ENCODE assay signal across 8 mouse cellular contexts in genomic region chr10:79096706-79097105, GRCm38 (mm10). TPM values are rescaled to one million over a fixed set of nuclear protein-coding genes. Genes with fewer than 3 reads are reported as not detected.
A peak's percentile ranks its signal among the peaks of the same experiment; 100 is the strongest.
DNase-seq lines count a peak whose midpoint lies in the region; ATAC-seq and TF ChIP-seq lines count a peak whose summit lies in the region.

No protein-coding gene starts in this region.

- ATAC-seq in hindbrain, postnatal 0 days, result no peak
- no peak for ATAC-seq in neural tube, embryonic 12.5 days (ENCODE audit: low FRiP score, low read depth)
- ATAC-seq in activated CD4-positive, CD25-positive, alpha-beta regulatory T cell, adult 4 months, result no peak

- no peak for TF ChIP-seq CTCF in lung, adult 2 months (IDR thresholded peaks at IDR 0.05; ENCODE audit: insufficient read depth, low read length)
- no peak for TF ChIP-seq CTCF in hindbrain, postnatal 0 days (IDR thresholded peaks at IDR 0.05; ENCODE audit: low read depth)

- H3K27ac ChIP-seq in embryonic facial prominence, embryonic 10.5 days (replicated peaks), result peak overlapping the region; percentile 100
- peak overlapping the region; percentile 100 for H3K27ac ChIP-seq in hindbrain, postnatal 0 days
- no peak overlapping the region for H3K27ac ChIP-seq in neural tube, embryonic 12.5 days

- DNase-seq in lung, adult 2 months, result no peak
- DNase-seq in lung, postnatal 14 days, result no peak
- DNase-seq in embryonic facial prominence, embryonic 10.5 days (ENCODE audit: low spot score), result no peak
- no peak for DNase-seq in hindbrain, postnatal 0 days (ENCODE audit: low spot score)
- no peak for DNase-seq in urinary bladder, postnatal 25 days (ENCODE audit: low spot score)
- no peak for DNase-seq in kidney, postnatal 10 days

- H3K9me3 ChIP-seq in embryonic facial prominence, embryonic 10.5 days, result no peaks in the 10 kb centered on the region
- no peaks in the 10 kb centered on the region for H3K9me3 ChIP-seq in hindbrain, postnatal 0 days (ENCODE audit: low read length)
- H3K9me3 ChIP-seq in neural tube, embryonic 12.5 days, result no peaks in the 10 kb centered on the region

- H3K9ac ChIP-seq in hindbrain, postnatal 0 days (replicated peaks; ENCODE audit: low read length), result peak overlapping the region; percentile 99
- peak overlapping the region; percentile 95 for H3K9ac ChIP-seq in neural tube, embryonic 12.5 days

- peak overlapping the region; percentile 86 for H3K4me2 ChIP-seq in hindbrain, postnatal 0 days (ENCODE audit: low read depth, low read length)
- H3K4me2 ChIP-seq in neural tube, embryonic 12.5 days (replicated peaks), result peak overlapping the region; percentile 59

- H3K4me3 ChIP-seq in lung, adult 2 months (replicated peaks; ENCODE audit: extremely low read depth, low read depth, low read length), result peak overlapping the region; percentile 96
- H3K4me3 ChIP-seq in embryonic facial prominence, embryonic 10.5 days, result peak overlapping the region; percentile 88
- H3K4me3 ChIP-seq in hindbrain, postnatal 0 days (ENCODE audit: low read length), result peak overlapping the region; percentile 81
- peak overlapping the region; percentile 70 for H3K4me3 ChIP-seq in neural tube, embryonic 12.5 days

- 1% methylated on average over 2 of the region's 2 CpGs for WGBS in lung, adult 2 months
- 17% methylated on average over 2 of the region's 2 CpGs for WGBS in embryonic facial prominence, embryonic 10.5 days
- WGBS in hindbrain, postnatal 0 days, result 7% methylated on average over 2 of the region's 2 CpGs
- 20% methylated on average over 2 of the region's 2 CpGs for WGBS in neural tube, embryonic 12.5 days

- H3K27me3 ChIP-seq in embryonic facial prominence, embryonic 10.5 days (replicated peaks; ENCODE audit: low read depth, poor library complexity, severe bottlenecking), result no peaks in the 10 kb centered on the region
- no peaks in the 10 kb centered on the region for H3K27me3 ChIP-seq in hindbrain, postnatal 0 days (ENCODE audit: insufficient read depth, low read length)
- no peaks in the 10 kb centered on the region for H3K27me3 ChIP-seq in neural tube, embryonic 12.5 days (replicated peaks)

- H3K36me3 ChIP-seq in embryonic facial prominence, embryonic 10.5 days (replicated peaks), result peaks cover 32% of the 10 kb centered on the region
- peaks cover under 1% of the 10 kb centered on the region; the same call in 1 of the 2 replicates for H3K36me3 ChIP-seq in hindbrain, postnatal 0 days (ENCODE audit: insufficient read depth, low read length)
- peaks cover 22% of the 10 kb centered on the region for H3K36me3 ChIP-seq in neural tube, embryonic 12.5 days

- TF ChIP-seq POLR2A in lung, adult 2 months (IDR thresholded peaks at IDR 0.05; ENCODE audit: borderline replicate concordance, extremely low read depth, low read depth, low read length), result no peak

- peaks cover 2% of the 10 kb centered on the region; the same call in 1 of the 2 replicates for H3K4me1 ChIP-seq in lung, adult 2 months (ENCODE audit: control insufficient read depth, insufficient read depth, low read length)
- H3K4me1 ChIP-seq in embryonic facial prominence, embryonic 10.5 days, result peaks cover 17% of the 10 kb centered on the region
- peaks cover 14% of the 10 kb centered on the region; the same call in 1 of the 2 replicates for H3K4me1 ChIP-seq in hindbrain, postnatal 0 days (ENCODE audit: insufficient read depth, low read length)
- H3K4me1 ChIP-seq in neural tube, embryonic 12.5 days, result peaks cover 16% of the 10 kb centered on the region

RNA-seq across cellular contexts. Expression of gene 2610008E11Rik, which starts 0.7 kb away (rescaled TPM):
- 1.2 and 2.9 TPM in 2 replicates for polyA plus RNA-seq in lung, adult 2 months (2012; rRNA removed)
- polyA plus RNA-seq in embryonic facial prominence, embryonic 10.5 days (2016; fragmentation: Nextera tagmentation; extraction: Ambion mirVana), result 29.6 and 31.0 TPM in 2 replicates
- 16.6 and 18.2 TPM in 2 replicates for total RNA-seq in hindbrain, postnatal 0 days (2014; rRNA removed)
- polyA plus RNA-seq in hindbrain, postnatal 0 days (2015; fragmentation: Nextera tagmentation; extraction: Ambion mirVana), result 19.4 and 20.0 TPM in 2 replicates
- 44.8 and 45.3 TPM in 2 replicates for polyA plus RNA-seq in neural tube, embryonic 12.5 days (2016; fragmentation: Nextera tagmentation; extraction: Ambion mirVana)
- polyA plus RNA-seq in activated CD4-positive, CD25-positive, alpha-beta regulatory T cell, adult 4 months (2017; shearing (Covaris generic)), result 10 to 100 TPM; 13.5 to 20.4 TPM

RNA-seq across cellular contexts. Expression of gene Vmn2r80, which starts 51.9 kb away (rescaled TPM):
- not detected in 2 replicates for polyA plus RNA-seq in lung, adult 2 months (2012; rRNA removed)
- polyA plus RNA-seq in embryonic facial prominence, embryonic 10.5 days (2016; fragmentation: Nextera tagmentation; extraction: Ambion mirVana), result not detected in 2 replicates
- not detected in 2 replicates for total RNA-seq in hindbrain, postnatal 0 days (2014; rRNA removed)
- polyA plus RNA-seq in hindbrain, postnatal 0 days (2015; fragmentation: Nextera tagmentation; extraction: Ambion mirVana), result not detected in 2 replicates
- polyA plus RNA-seq in neural tube, embryonic 12.5 days (2016; fragmentation: Nextera tagmentation; extraction: Ambion mirVana), result not detected in 2 replicates
- not detected for polyA plus RNA-seq in activated CD4-positive, CD25-positive, alpha-beta regulatory T cell, adult 4 months (2017; shearing (Covaris generic))
